In genomic region chr11:112238960-112239884, GRCm38 (mm10) we compare ENCODE assay signal across 10 mouse cellular contexts.
A peak's percentile ranks its signal among the peaks of the same experiment; 100 is the strongest.
DNase-seq lines count a peak whose midpoint lies in the region; ATAC-seq and TF ChIP-seq lines count a peak whose summit lies in the region.
"Had no signal": no experiment of that assay in that cellular context is flagged by ENCODE, and none has a peak within 500 bp of the region (broad histone marks: within the 10 kb centered on the region; RNA-seq: fewer than 3 reads in every experiment).

No protein-coding gene starts in this region.

- H3K4me2 ChIP-seq in intestine, embryonic 14.5 days (ENCODE audit: low read length) = peak overlapping the region; percentile 36
- H3K4me2 ChIP-seq in intestine, embryonic 16.5 days (ENCODE audit: low read depth, low read length) = no peak overlapping the region
- peak overlapping the region; percentile 39 for H3K4me2 ChIP-seq in kidney, embryonic 16.5 days (replicated peaks; ENCODE audit: low read depth, low read length)
- H3K4me2 ChIP-seq in myocyte (ENCODE audit: low read depth) = peak overlapping the region; percentile 61

- TF ChIP-seq CTCF in heart, adult 2 months (IDR thresholded peaks at IDR 0.05) = no peak

- H3K4me1 ChIP-seq in intestine, embryonic 14.5 days (replicated peaks; ENCODE audit: control insufficient read depth, insufficient read depth, low read length) = peaks cover 5% of the 10 kb centered on the region
- H3K4me1 ChIP-seq in intestine, embryonic 16.5 days (ENCODE audit: control insufficient read depth, insufficient read depth, low read length) = no peaks in the 10 kb centered on the region; the same call in 1 of the 2 replicates
- H3K4me1 ChIP-seq in embryonic facial prominence, embryonic 10.5 days = peaks cover 15% of the 10 kb centered on the region
- H3K4me1 ChIP-seq in kidney, embryonic 16.5 days (ENCODE audit: insufficient read depth, low read length) = peaks cover 6% of the 10 kb centered on the region; the same call in 1 of the 2 replicates
- H3K4me1 ChIP-seq in heart, adult 2 months (ENCODE audit: control insufficient read depth, insufficient read depth, low read length) = no peaks in the 10 kb centered on the region

- H3K9ac ChIP-seq in intestine, embryonic 14.5 days (ENCODE audit: low read length) = no peak overlapping the region
- no peak overlapping the region for H3K9ac ChIP-seq in intestine, embryonic 16.5 days (ENCODE audit: low read depth, low read length)
- H3K9ac ChIP-seq in kidney, embryonic 16.5 days (replicated peaks; ENCODE audit: low read length) = no peak overlapping the region
- no peak overlapping the region for H3K9ac ChIP-seq in heart, adult 2 months (ENCODE audit: low read depth, low read length)

- H3K27me3 ChIP-seq in intestine, embryonic 14.5 days (replicated peaks; ENCODE audit: control insufficient read depth, insufficient read depth, low read length) = no peaks in the 10 kb centered on the region
- no peaks in the 10 kb centered on the region for H3K27me3 ChIP-seq in intestine, embryonic 16.5 days (replicated peaks; ENCODE audit: control insufficient read depth, insufficient read depth, low read length)
- H3K27me3 ChIP-seq in embryonic facial prominence, embryonic 10.5 days (replicated peaks; ENCODE audit: low read depth, poor library complexity, severe bottlenecking) = no peaks in the 10 kb centered on the region
- no peaks in the 10 kb centered on the region for H3K27me3 ChIP-seq in kidney, embryonic 16.5 days (ENCODE audit: insufficient read depth, low read length)
- H3K27me3 ChIP-seq in myocyte (ENCODE audit: control insufficient read depth, insufficient read depth, insufficient read length) = no peaks in the 10 kb centered on the region
- H3K27me3 ChIP-seq in heart, adult 2 months (ENCODE audit: control insufficient read depth, insufficient read depth, low read length) = no peaks in the 10 kb centered on the region

- TF ChIP-seq POLR2A in myocyte (IDR thresholded peaks at IDR 0.05; ENCODE audit: insufficient read length, low read depth) = no peak
- no peak for TF ChIP-seq POLR2A in heart, adult 2 months (IDR thresholded peaks at IDR 0.05; ENCODE audit: insufficient read depth, low read depth, low read length)

- no peaks in the 10 kb centered on the region for H3K79me2 ChIP-seq in myocyte (ENCODE audit: control insufficient read depth, insufficient read depth)
- H3K79me2 ChIP-seq in heart, adult 2 months (replicated peaks; ENCODE audit: control insufficient read depth, insufficient read depth, low read length) = no peaks in the 10 kb centered on the region

- H3K9me3 ChIP-seq in intestine, embryonic 14.5 days (ENCODE audit: control insufficient read depth, low read length) = no peaks in the 10 kb centered on the region
- H3K9me3 ChIP-seq in intestine, embryonic 16.5 days (ENCODE audit: control insufficient read depth, low read length) = no peaks in the 10 kb centered on the region
- no peaks in the 10 kb centered on the region for H3K9me3 ChIP-seq in embryonic facial prominence, embryonic 10.5 days
- no peaks in the 10 kb centered on the region for H3K9me3 ChIP-seq in kidney, embryonic 16.5 days (ENCODE audit: low read length)

- TF ChIP-seq EP300 in heart, adult 2 months (IDR thresholded peaks at IDR 0.05; ENCODE audit: insufficient read depth, low read depth, low read length) = no peak

- H3ac ChIP-seq in myocyte (ENCODE audit: control insufficient read depth, insufficient read length) = no peak overlapping the region

- ATAC-seq in intestine, embryonic 14.5 days (replicated peaks; ENCODE audit: low FRiP score, low TSS enrichment, low read depth) = no peak
- ATAC-seq in intestine, embryonic 16.5 days = no peak
- peak; percentile 92 for ATAC-seq in kidney, embryonic 16.5 days (ENCODE audit: low FRiP score, low TSS enrichment)
- no peak for ATAC-seq in activated CD4-positive, CD25-positive, alpha-beta regulatory T cell, adult 4 months

- H3K4me3 ChIP-seq in intestine, embryonic 14.5 days (ENCODE audit: low read depth, low read length) = no peak overlapping the region
- no peak overlapping the region for H3K4me3 ChIP-seq in intestine, embryonic 16.5 days (ENCODE audit: low read length)
- 0 out of 2 replicates have a peak overlapping the region, but pooled peaks have one; percentile 6 for H3K4me3 ChIP-seq in embryonic facial prominence, embryonic 10.5 days
- H3K4me3 ChIP-seq in kidney, embryonic 16.5 days (ENCODE audit: low read length) = peak overlapping the region; percentile 18; the same call in 1 of the 2 replicates
- H3K4me3 ChIP-seq in myocyte = no peak overlapping the region
- no peak overlapping the region for H3K4me3 ChIP-seq in heart, adult 2 months

- 35% methylated on average over 19 of the region's 19 CpGs for WGBS in intestine, embryonic 14.5 days
- 42% methylated on average over 19 of the region's 19 CpGs for WGBS in intestine, embryonic 16.5 days
- WGBS in embryonic facial prominence, embryonic 10.5 days = 42% methylated on average over 19 of the region's 19 CpGs
- 20% methylated on average over 19 of the region's 19 CpGs for WGBS in kidney, embryonic 16.5 days
- WGBS in heart, adult 2 months = 69% methylated on average over 19 of the region's 19 CpGs

- H3K27ac ChIP-seq in intestine, embryonic 14.5 days (ENCODE audit: low read depth) = no peak overlapping the region
- no peak overlapping the region for H3K27ac ChIP-seq in intestine, embryonic 16.5 days (ENCODE audit: low read length)
- peak overlapping the region; percentile 45; the same call in 1 of the 2 replicates for H3K27ac ChIP-seq in embryonic facial prominence, embryonic 10.5 days (replicated peaks)
- H3K27ac ChIP-seq in kidney, embryonic 16.5 days (ENCODE audit: low read length) = peak overlapping the region; percentile 62; the same call in 1 of the 2 replicates
- H3K27ac ChIP-seq in heart, adult 2 months = no peak overlapping the region

- no peaks in the 10 kb centered on the region for H3K36me3 ChIP-seq in intestine, embryonic 14.5 days (ENCODE audit: control insufficient read depth, insufficient read depth, low read length)
- H3K36me3 ChIP-seq in intestine, embryonic 16.5 days (ENCODE audit: control insufficient read depth, insufficient read depth, low read length) = no peaks in the 10 kb centered on the region
- no peaks in the 10 kb centered on the region for H3K36me3 ChIP-seq in embryonic facial prominence, embryonic 10.5 days (replicated peaks)
- no peaks in the 10 kb centered on the region for H3K36me3 ChIP-seq in kidney, embryonic 16.5 days (ENCODE audit: insufficient read depth, low read length)
- no peaks in the 10 kb centered on the region for H3K36me3 ChIP-seq in myocyte (ENCODE audit: control insufficient read depth, insufficient read depth)
- H3K36me3 ChIP-seq in heart, adult 2 months (ENCODE audit: control insufficient read depth, insufficient read depth, low read length) = no peaks in the 10 kb centered on the region

- intact Hi-C loops in heart, adult 2 months (cut with DNase I) = no loop called here

- no peak for DNase-seq in intestine, embryonic 14.5 days (ENCODE audit: low spot score)
- DNase-seq in embryonic facial prominence, embryonic 10.5 days (ENCODE audit: low spot score) = peak; percentile 66
- DNase-seq in heart, adult 2 months = no peak
- no peak for DNase-seq in neural tube, embryonic 10.5 days (ENCODE audit: extremely low spot score, low spot score)
- DNase-seq: heart, postnatal 10 days; lung, postnatal 10 days had no signal

TF ChIP-seq in myocyte, 11 proteins besides CTCF, POLR2A, EP300 and RAD21:
- TF ChIP-seq E2F4 (IDR thresholded peaks at IDR 0.05; ENCODE audit: insufficient read depth) (no peak), REST (IDR thresholded peaks at IDR 0.05; ENCODE audit: insufficient read depth, insufficient read length) (no peak), TCF3 (IDR thresholded peaks at IDR 0.05; ENCODE audit: insufficient read length, low read depth) (no peak), CEBPB (IDR thresholded peaks at IDR 0.05; ENCODE audit: insufficient read depth, poor library complexity, severe bottlenecking) (no peak), SRF (IDR thresholded peaks at IDR 0.05; ENCODE audit: control insufficient read depth, insufficient read length, low read depth) (no peak), POLR2AphosphoS2 (IDR thresholded peaks at IDR 0.05; ENCODE audit: insufficient read length, low read depth) (no peak), MYOD1 (IDR thresholded peaks at IDR 0.05; ENCODE audit: control insufficient read depth in 1 of 3, insufficient read length in 2 of 3, low read depth in 2 of 3) (no peak), TCF12 (IDR thresholded peaks at IDR 0.05; ENCODE audit: insufficient read depth, poor library complexity, severe bottlenecking) (no peak), USF1 (IDR thresholded peaks at IDR 0.05; ENCODE audit: low read depth) (no peak), MYOG (IDR thresholded peaks at IDR 0.05; ENCODE audit: control insufficient read depth in 1 of 3, insufficient read depth in 1 of 3, insufficient read length in 2 of 3, low read depth in 2 of 3) (no peak), MAX (IDR thresholded peaks at IDR 0.05; ENCODE audit: low read depth) (no peak)

Comparison
In these comparisons a context has a peak if more than half of its experiments do, and no peak if none do; other contexts are left out.
1. H3K27ac ChIP-seq: peak in embryonic facial prominence, embryonic 10.5 days (single experiment) and kidney, embryonic 16.5 days (single experiment); none in intestine, embryonic 14.5 days (single experiment), intestine, embryonic 16.5 days (single experiment) and heart, adult 2 months (single experiment).
2. H3K4me3 ChIP-seq: peak in embryonic facial prominence, embryonic 10.5 days (single experiment) and kidney, embryonic 16.5 days (single experiment); none in intestine, embryonic 14.5 days (single experiment), intestine, embryonic 16.5 days (single experiment), myocyte (single experiment) and heart, adult 2 months (single experiment).